Mouse (Mus musculus): Measurements from ENCODE around the gene Cdk10.
"Not testable (repeated sequence)": the region's sequence is repeated elsewhere in the genome, so short reads cannot be mapped to it uniquely, and the experiment has no call there.

Cdk10 gene

GRCm38 (mm10) chr8:123233300-123233699 is 8.7 kb downstream of the Cdk10 start:
- no peak for DNase-seq (ENCODE audit: low spot score in 2 of 2)

GRCm38 (mm10) chr8:123233760-123234159 is 9.1 kb downstream of the Cdk10 start:
- DNase-seq (ENCODE audit: low spot score in 2 of 2) = no peak

- peak; percentile 57 to 73 for DNase-seq (ENCODE audit: low spot score in 2 of 2)
These were observed 10.4 kb downstream of the Cdk10 start for GRCm38 (mm10) chr8:123234918-123235519.

GRCm38 (mm10) chr8:123235520-123236497 is 11.2 kb downstream of the Cdk10 start, which contains the start of gene Spata2l:
TSS of gene Spata2l (minus strand) at chr8:123236233.
- peak; percentile 57 to 73 for DNase-seq (ENCODE audit: low spot score in 2 of 2)

- no peak for DNase-seq (ENCODE audit: low spot score in 2 of 2)
These were observed 14.8 kb downstream of the Cdk10 start for GRCm38 (mm10) chr8:123239398-123239797.

- no peak for DNase-seq (ENCODE audit: low spot score in 2 of 2)
These were observed 17.7 kb downstream of the Cdk10 start for GRCm38 (mm10) chr8:123242107-123242923.

GRCm38 (mm10) chr8:123243053-123243452 is 18.4 kb downstream of the Cdk10 start:
- no peak for DNase-seq (ENCODE audit: low spot score in 2 of 2)

GRCm38 (mm10) chr8:123244382-123244781 is 19.7 kb downstream of the Cdk10 start:
- DNase-seq (ENCODE audit: low spot score in 2 of 2) = no peak

GRCm38 (mm10) chr8:123245543-123245942 is 20.9 kb downstream of the Cdk10 start:
- DNase-seq (ENCODE audit: low spot score in 2 of 2) = no peak

- DNase-seq (ENCODE audit: low spot score in 2 of 2) = no peak
These were observed 23.1 kb downstream of the Cdk10 start for GRCm38 (mm10) chr8:123247748-123248147.

GRCm38 (mm10) chr8:123248596-123248995 is 24.0 kb downstream of the Cdk10 start:
- no peak for DNase-seq (ENCODE audit: low spot score in 2 of 2)

- no peak for DNase-seq (ENCODE audit: low spot score in 2 of 2)
These were observed 26.3 kb downstream of the Cdk10 start for GRCm38 (mm10) chr8:123250940-123251339.

GRCm38 (mm10) chr8:123252925-123253324 is 28.3 kb downstream of the Cdk10 start:
- no peak for DNase-seq (ENCODE audit: low spot score in 2 of 2)

GRCm38 (mm10) chr8:123253451-123254098 is 28.9 kb downstream of the Cdk10 start:
- DNase-seq (ENCODE audit: low spot score in 2 of 2) = no peak

- peak; percentile 60 to 74 for DNase-seq (ENCODE audit: low spot score in 2 of 2)
These were observed 29.6 kb downstream of the Cdk10 start, which contains the start of the genes Zfp276 and Vps9d1 for GRCm38 (mm10) chr8:123254099-123254885. TSS of gene Zfp276 (plus strand) at chr8:123254195. TSS of gene Vps9d1 (minus strand) at chr8:123254348.

- no peak for DNase-seq (ENCODE audit: low spot score in 2 of 2)
These were observed 30.5 kb downstream of the Cdk10 start for GRCm38 (mm10) chr8:123255170-123255569.

- no peak for DNase-seq (ENCODE audit: low spot score in 2 of 2)
These were observed 32.5 kb downstream of the Cdk10 start for GRCm38 (mm10) chr8:123257114-123257513.

GRCm38 (mm10) chr8:123257593-123257992 is 33.0 kb downstream of the Cdk10 start:
- not testable (repeated sequence) for DNase-seq (ENCODE audit: low spot score in 2 of 2)

GRCm38 (mm10) chr8:123267926-123268656 is 43.4 kb downstream of the Cdk10 start:
- DNase-seq (ENCODE audit: low spot score in 2 of 2) = no peak

- no peak for DNase-seq (ENCODE audit: low spot score in 2 of 2)
These were observed 46.5 kb downstream of the Cdk10 start for GRCm38 (mm10) chr8:123271147-123271546.
